Mouse (Mus musculus) cerebellum, postnatal 4 days (tissue): ENCODE results near the gene Ppdpf.

Experiments used
- DNase-seq, 2 experiments: peaks; one replicate each; pipeline ENCODE4 v3.0.0; 2022; ENCODE audit warnings: low spot score in 2 of 2, mixed read lengths in 1 of 2

Ppdpf gene

GRCm38 (mm10) chr2:181187121-181188000, at the start of gene Ppdpf:
TSS of gene Ppdpf (plus strand) at chr2:181187247.
- DNase-seq = peak; percentile 55 to 77

- DNase-seq = no peak
Observed at GRCm38 (mm10) chr2:181139641-181140193, 47.3 kb upstream of the Ppdpf start.

- DNase-seq = no peak
Observed at GRCm38 (mm10) chr2:181142703-181143135, 44.3 kb upstream of the Ppdpf start.

- DNase-seq = no peak
Observed at GRCm38 (mm10) chr2:181143509-181144276, 43.4 kb upstream of the Ppdpf start.

GRCm38 (mm10) chr2:181144675-181145074, 42.4 kb upstream of the Ppdpf start:
- no peak for DNase-seq

GRCm38 (mm10) chr2:181146976-181147545, 40.0 kb upstream of the Ppdpf start:
- no peak for DNase-seq

GRCm38 (mm10) chr2:181147546-181148317, 39.3 kb upstream of the Ppdpf start:
- peak in 1 of 2 experiments; percentile 46 for DNase-seq

GRCm38 (mm10) chr2:181148318-181148955, 38.6 kb upstream of the Ppdpf start:
- no peak for DNase-seq

GRCm38 (mm10) chr2:181150281-181150680, 36.8 kb upstream of the Ppdpf start:
- no peak for DNase-seq

GRCm38 (mm10) chr2:181152701-181153100, 34.3 kb upstream of the Ppdpf start:
- no peak for DNase-seq

- no peak for DNase-seq
Observed at GRCm38 (mm10) chr2:181153131-181153530, 33.9 kb upstream of the Ppdpf start.

GRCm38 (mm10) chr2:181153837-181154236, 33.2 kb upstream of the Ppdpf start:
- DNase-seq = no peak

- no peak for DNase-seq
Observed at GRCm38 (mm10) chr2:181154361-181154760, 32.7 kb upstream of the Ppdpf start.

GRCm38 (mm10) chr2:181154831-181155415, 32.1 kb upstream of the Ppdpf start:
- no peak for DNase-seq

- DNase-seq = no peak
Observed at GRCm38 (mm10) chr2:181155801-181156200, 31.2 kb upstream of the Ppdpf start.

- DNase-seq = peak; percentile 48 to 64
Observed at GRCm38 (mm10) chr2:181156248-181157121, 30.6 kb upstream of the Ppdpf start, which contains the start of gene Eef1a2. TSS of gene Eef1a2 (minus strand) at chr2:181157014.

- DNase-seq = no peak
Observed at GRCm38 (mm10) chr2:181157180-181157579, 29.9 kb upstream of the Ppdpf start.

GRCm38 (mm10) chr2:181157716-181158302, 29.2 kb upstream of the Ppdpf start:
- no peak for DNase-seq

- no peak for DNase-seq
Observed at GRCm38 (mm10) chr2:181158471-181158870, 28.6 kb upstream of the Ppdpf start.
